Mouse (Mus musculus): Measurements from ENCODE around the gene BC052040. TPM values are rescaled to one million over a fixed set of nuclear protein-coding genes. Genes with fewer than 3 reads are reported as not detected.

Gene BC052040
- polyA plus RNA-seq, 1 experiment from 2014 or later: 12.2 TPM

DNA sequence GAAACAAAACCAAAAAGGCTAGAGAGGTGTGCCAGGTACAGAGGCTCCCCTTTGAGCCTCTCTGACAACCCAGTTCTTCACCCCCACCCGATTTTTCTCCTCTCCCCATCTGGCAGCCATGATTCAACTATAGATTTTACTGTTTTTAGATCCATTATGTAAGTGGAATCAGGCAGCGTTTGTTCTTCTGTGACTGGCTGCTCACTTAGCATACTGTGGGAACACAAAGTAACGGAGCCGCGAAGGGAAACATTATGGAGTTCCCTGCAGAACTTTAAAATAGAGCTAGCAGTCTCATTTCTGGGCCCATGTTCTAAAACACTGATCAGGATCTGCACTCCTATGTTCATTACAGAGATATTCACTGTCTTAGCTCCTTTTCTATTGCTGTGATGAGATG is 240.8 kb downstream of the BC052040 start:
- no peaks in the 10 kb centered on the region for H3K9me3 ChIP-seq
- no peak overlapping the region for H3K9ac ChIP-seq
- H3K36me3 ChIP-seq: no peaks in the 10 kb centered on the region
- WGBS: 82% methylated on average over 5 of the region's 5 CpGs
- H3K27ac ChIP-seq: no peak overlapping the region
- no peaks in the 10 kb centered on the region for H3K27me3 ChIP-seq
- H3K4me2 ChIP-seq: no peak overlapping the region
- ATAC-seq (ENCODE audit: insufficient number of reproducible peaks, insufficient read depth, low FRiP score, low TSS enrichment, low read depth): no peak
- no peaks in the 10 kb centered on the region for H3K4me1 ChIP-seq
- no peak overlapping the region for H3K4me3 ChIP-seq

MicroRNAs encoded within 50 kb of the gene (microRNA counts, 519-probe panel; counts per million panel counts)
- 3,886 counts per million, percentile 85 among the panel's probes with 10 or more counts for microRNA mmu-miR-1951

Small RNA genes lying within 50 kb of the gene (microRNA-seq; reads per million reads assigned to microRNA genes)
- not detected for gene Mir1951
